Mouse (Mus musculus) layer of hippocampus, postnatal 25 days (tissue): ENCODE results near the gene Slc39a12. TPM values are rescaled to one million over a fixed set of nuclear protein-coding genes. Genes with fewer than 3 reads are reported as not detected.

Experiments used
- total RNA-seq, 2 experiments: library from RNA; stranded (reverse); gene quantifications; 2 replicates each; pipeline ENCODE4 v1.2.3; 2021

The Slc39a12 gene
- total RNA-seq, 2 experiments from 2014 or later: 40.2 to 46.2 TPM

Other genes with a start within 250 kb of the Slc39a12 start
- under 1 TPM; 0.15 to 0.19 TPM for gene Tmem236, start 213.8 kb upstream of the Slc39a12 start, total RNA-seq
- gene Mrc1, start 158.9 kb upstream of the Slc39a12 start, total RNA-seq: 1 to 10 TPM; 3.7 TPM
- gene Cacnb2, start 214.8 kb downstream of the Slc39a12 start, total RNA-seq: 10 to 100 TPM; 78.8 to 85.3 TPM